Mouse (Mus musculus) small intestine, adult 2 months (tissue): ENCODE measurements around the gene Cpm.

Experiments used
- CTCF ChIP-seq: fragments of 200-500 bp; IDR thresholded peaks from 2 replicates; pipeline ENCODE4 v1.5.1; 2012; ENCODE audit warnings: low read depth, mild to moderate bottlenecking, control low read depth, inconsistent platforms, low read length, moderate library complexity, mixed read lengths; ENCODE audit not compliant: insufficient replicate concordance, insufficient read length; ENCODE audit errors: extremely low read depth
- POLR2A ChIP-seq: fragments of 200-500 bp; IDR thresholded peaks from 2 replicates; pipeline ENCODE4 v1.6.1; 2012; ENCODE audit warnings: low read depth, mild to moderate bottlenecking, control low read depth, inconsistent platforms, low read length, moderate library complexity

DNA sequence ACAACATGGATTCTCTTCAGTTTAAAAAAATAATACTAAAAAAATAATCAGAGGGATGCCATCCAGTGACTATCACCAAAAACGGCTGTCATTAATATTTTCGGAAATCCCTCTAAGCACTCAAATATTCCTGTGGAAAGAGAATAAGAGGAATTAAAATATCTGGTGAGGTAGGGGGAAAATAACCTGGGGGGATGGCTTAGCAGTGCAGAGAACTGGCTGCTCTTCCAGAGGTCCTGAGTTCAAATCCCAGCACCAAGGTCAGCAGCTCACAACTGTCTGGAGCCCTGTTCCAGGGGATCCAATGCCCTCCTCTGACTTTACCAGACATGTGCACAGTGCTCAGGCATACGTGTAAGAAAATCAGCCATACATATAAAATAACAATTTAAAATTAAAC is 37.1 kb downstream of the Cpm start:
- TF ChIP-seq CTCF (no peak), POLR2A (no peak)
